Mouse (Mus musculus) limb, embryonic 11.5 days (tissue): Measurements from ENCODE around the gene Pml. TPM values are rescaled to one million over a fixed set of nuclear protein-coding genes. Genes with fewer than 3 reads are reported as not detected.

ENCODE experiments used
- ATAC-seq: fragments of 200-750 bp; cut with Nextera tagmentation; 2 replicates; pipeline ENCODE4 v1.8.0; 2017; ENCODE audit warnings: low read depth; ENCODE audit not compliant: insufficient number of reproducible peaks, low FRiP score, low TSS enrichment
- DNase-seq: peaks from one replicate; pipeline ENCODE4 v3.0.0-alpha.2; 2015; ENCODE audit warnings: low spot score
- H3K27ac ChIP-seq: fragments of 300-500 bp; sonication (generic); replicated peaks from 2 replicates; pipeline ENCODE4 v1.5.1; 2014; ENCODE audit warnings: low read depth, mild to moderate bottlenecking, low read length
- H3K27me3 ChIP-seq: fragments of 300-500 bp; sonication (generic); 2 replicates; pipeline ENCODE4 v1.6.1; 2014; ENCODE audit warnings: mild to moderate bottlenecking, low read length, mixed read lengths; ENCODE audit not compliant: control insufficient read depth, insufficient read depth
- H3K36me3 ChIP-seq: fragments of 300-500 bp; sonication (generic); 2 replicates; pipeline ENCODE4 v1.6.1; 2014; ENCODE audit warnings: mild to moderate bottlenecking, low read length, moderate library complexity, mixed read lengths; ENCODE audit not compliant: control insufficient read depth, insufficient read depth
- H3K4me1 ChIP-seq: fragments of 300-500 bp; sonication (generic); 2 replicates; pipeline ENCODE4 v1.6.1; 2014; ENCODE audit warnings: low read length, mixed read lengths; ENCODE audit not compliant: control insufficient read depth, insufficient read depth
- H3K4me2 ChIP-seq: fragments of 300-500 bp; sonication (generic); 2 replicates; pipeline ENCODE4 v1.6.1; 2014; ENCODE audit warnings: low read depth, mild to moderate bottlenecking, moderate library complexity; ENCODE audit not compliant: severe bottlenecking
- H3K4me3 ChIP-seq: fragments of 300-500 bp; sonication (generic); 2 replicates; pipeline ENCODE4 v1.5.1; 2014; ENCODE audit warnings: low read depth, low read length
- H3K9ac ChIP-seq: fragments of 300-500 bp; sonication (generic); 2 replicates; pipeline ENCODE4 v1.6.1; 2014; ENCODE audit warnings: mild to moderate bottlenecking, low read length
- H3K9me3 ChIP-seq: fragments of 300-500 bp; sonication (generic); 2 replicates; pipeline ENCODE4 v1.6.1; 2016; ENCODE audit warnings: low read length; ENCODE audit not compliant: control insufficient read depth
- WGBS: fragments of 180-500 bp; shearing (Covaris S2); extraction: QIAGEN DNeasy Blood & Tissue Kit; methylation state at CpG from one replicate; pipeline ENCODE4 v1.1.7; 2014; 5-methylcytosine and 5-hydroxymethylcytosine counted together
- polyA plus RNA-seq: library from polyadenylated mRNA; unstranded; fragments of >200 nt; fragmentation: Nextera tagmentation; extraction: Ambion mirVana; gene quantifications from 2 replicates; pipeline ENCODE4 v1.2.1, GENCODE M21; 2014

Pml gene
- polyA plus RNA-seq, 1 experiment from 2014 or later, result 18.7 TPM

DNA sequence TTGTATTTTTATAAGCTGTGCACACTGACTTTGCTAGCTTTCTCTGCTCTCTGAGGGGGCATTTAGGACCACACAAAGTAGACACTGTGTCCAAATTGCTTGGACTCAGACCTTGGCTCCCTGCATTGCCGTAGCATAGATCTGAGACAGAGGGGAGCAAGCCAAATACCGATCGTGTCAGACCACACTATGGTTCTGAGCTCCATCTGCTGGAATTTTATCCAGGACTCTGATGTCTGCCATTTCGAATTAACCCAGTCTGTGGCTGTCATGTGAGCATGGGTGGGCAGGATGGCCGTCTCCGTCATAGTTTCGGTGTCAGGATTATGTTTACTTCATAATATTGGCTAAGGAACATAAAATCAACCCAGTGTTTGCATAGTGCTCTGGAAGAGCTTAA is 33.8 kb upstream of the Pml start:
- Histone ChIP-seq H3K4me2 (no peak overlapping the region), H3K4me3 (no peak overlapping the region), H3K27me3 (no peaks in the 10 kb centered on the region), H3K9me3 (no peaks in the 10 kb centered on the region), H3K9ac (no peak overlapping the region), H3K36me3 (no peaks in the 10 kb centered on the region), H3K4me1 (no peaks in the 10 kb centered on the region), H3K27ac (no peak overlapping the region)
- DNase-seq, result no peak
- no peak for ATAC-seq
- WGBS, result 75% methylated on average over 7 of the region's 7 CpGs

DNA sequence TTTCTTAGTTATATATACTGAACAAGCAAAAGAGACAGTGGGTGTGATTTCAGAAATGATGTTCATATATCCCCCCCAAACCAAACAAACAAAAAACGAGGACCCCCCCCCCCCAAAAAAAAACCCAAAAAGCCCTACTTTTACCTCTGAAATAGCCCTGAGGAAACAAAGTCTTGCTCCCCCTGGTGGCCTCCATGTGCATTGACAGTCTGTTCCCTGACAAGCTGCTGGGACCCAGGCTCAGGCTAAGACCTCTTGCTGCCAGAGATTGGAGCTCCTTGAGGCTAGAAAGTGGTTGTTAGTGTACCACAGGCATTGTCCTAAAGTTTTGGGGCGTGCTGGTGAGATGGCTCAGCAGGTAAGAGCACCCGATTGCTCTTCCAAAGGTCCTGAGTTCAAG is 32.0 kb upstream of the Pml start:
- WGBS, result 55% methylated on average over 3 of the region's 3 CpGs
- DNase-seq, result peak; percentile 58

DNA sequence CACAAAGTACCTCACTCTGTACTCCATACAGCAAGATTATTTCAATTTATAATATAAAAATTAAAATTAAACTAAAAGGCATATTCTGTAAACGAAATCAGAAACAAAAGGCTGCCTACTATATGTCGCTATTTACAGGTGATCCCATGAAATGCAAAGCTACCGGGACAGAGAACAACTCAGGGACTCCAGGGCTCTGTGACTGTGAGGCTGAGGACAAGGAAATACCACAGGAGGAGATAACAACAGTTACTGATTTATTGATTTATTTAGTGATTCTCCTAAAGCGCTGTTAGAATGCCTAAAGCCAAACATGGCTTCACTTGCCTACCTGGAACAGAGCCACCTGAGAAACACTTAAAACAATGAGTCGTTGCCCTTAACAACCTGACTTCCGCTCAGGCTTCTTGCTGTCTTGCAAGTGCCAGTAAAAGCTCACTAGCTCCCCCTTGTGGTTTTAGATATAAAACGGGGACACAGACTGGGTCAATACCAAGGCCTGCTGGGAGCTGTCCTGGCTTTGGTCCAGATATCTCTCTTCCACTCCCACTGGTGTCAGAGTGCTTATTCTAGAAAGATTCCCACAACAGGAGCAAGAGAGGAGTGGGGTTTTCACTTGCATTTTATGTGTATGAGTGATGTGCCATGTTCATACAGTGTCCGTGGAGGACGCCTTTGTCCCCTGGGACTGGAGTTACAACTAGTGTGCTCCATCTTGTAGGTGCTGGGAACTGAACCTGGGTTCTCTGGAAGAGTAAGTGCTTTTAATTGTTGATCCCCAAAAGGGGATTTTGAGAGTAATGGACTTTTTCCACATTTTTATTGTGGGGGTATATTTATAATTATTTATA is 30.9 kb upstream of the Pml start:
- no peak overlapping the region for H3K9ac ChIP-seq
- H3K4me2 ChIP-seq, result no peak overlapping the region
- H3K9me3 ChIP-seq, result no peaks in the 10 kb centered on the region
- H3K27me3 ChIP-seq, result no peaks in the 10 kb centered on the region
- no peak overlapping the region for H3K4me3 ChIP-seq
- WGBS, result 40% methylated on average over 9 of the region's 9 CpGs
- H3K4me1 ChIP-seq, result peaks cover under 1% of the 10 kb centered on the region; the same call in 1 of the 2 replicates
- no peaks in the 10 kb centered on the region for H3K36me3 ChIP-seq
- peak; percentile 75 for DNase-seq
- no peak for ATAC-seq
- H3K27ac ChIP-seq, result no peak overlapping the region

More for the DNA sequence above, 32.0 kb upstream of the Pml start:
- Histone ChIP-seq H3K9ac (no peak overlapping the region), H3K36me3 (no peaks in the 10 kb centered on the region), H3K9me3 (no peaks in the 10 kb centered on the region), H3K4me3 (no peak overlapping the region), H3K27ac (no peak overlapping the region), H3K4me2 (no peak overlapping the region), H3K27me3 (no peaks in the 10 kb centered on the region), H3K4me1 (no peaks in the 10 kb centered on the region)
- ATAC-seq, result no peak

DNA sequence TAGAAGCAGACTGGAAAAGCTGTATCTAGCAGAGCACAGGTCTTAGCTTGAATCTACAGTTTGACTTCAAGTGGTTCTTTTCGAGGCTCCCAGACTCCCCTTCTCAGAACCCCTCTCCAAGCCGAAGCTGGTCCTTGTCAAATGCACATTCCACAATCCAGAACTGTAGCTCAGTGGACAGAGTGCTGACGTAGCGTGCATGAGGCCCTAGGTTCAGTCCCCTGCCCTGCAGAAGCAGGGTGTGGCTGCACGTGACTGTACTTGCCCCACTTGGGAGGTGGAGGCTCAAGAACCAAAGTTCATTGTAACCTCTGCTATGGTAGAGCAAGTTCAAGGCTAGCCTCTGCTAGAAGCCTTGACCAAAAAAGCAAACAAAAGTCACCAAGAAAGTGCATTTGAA is 30.2 kb upstream of the Pml start:
- ATAC-seq, result no peak
- Histone ChIP-seq H3K27me3 (no peaks in the 10 kb centered on the region), H3K9ac (no peak overlapping the region), H3K36me3 (no peaks in the 10 kb centered on the region), H3K4me2 (no peak overlapping the region), H3K27ac (no peak overlapping the region), H3K4me1 (peaks cover 7% of the 10 kb centered on the region; the same call in 1 of the 2 replicates), H3K4me3 (no peak overlapping the region), H3K9me3 (no peaks in the 10 kb centered on the region)
- 75% methylated on average over 5 of the region's 5 CpGs for WGBS
- DNase-seq, result no peak

DNA sequence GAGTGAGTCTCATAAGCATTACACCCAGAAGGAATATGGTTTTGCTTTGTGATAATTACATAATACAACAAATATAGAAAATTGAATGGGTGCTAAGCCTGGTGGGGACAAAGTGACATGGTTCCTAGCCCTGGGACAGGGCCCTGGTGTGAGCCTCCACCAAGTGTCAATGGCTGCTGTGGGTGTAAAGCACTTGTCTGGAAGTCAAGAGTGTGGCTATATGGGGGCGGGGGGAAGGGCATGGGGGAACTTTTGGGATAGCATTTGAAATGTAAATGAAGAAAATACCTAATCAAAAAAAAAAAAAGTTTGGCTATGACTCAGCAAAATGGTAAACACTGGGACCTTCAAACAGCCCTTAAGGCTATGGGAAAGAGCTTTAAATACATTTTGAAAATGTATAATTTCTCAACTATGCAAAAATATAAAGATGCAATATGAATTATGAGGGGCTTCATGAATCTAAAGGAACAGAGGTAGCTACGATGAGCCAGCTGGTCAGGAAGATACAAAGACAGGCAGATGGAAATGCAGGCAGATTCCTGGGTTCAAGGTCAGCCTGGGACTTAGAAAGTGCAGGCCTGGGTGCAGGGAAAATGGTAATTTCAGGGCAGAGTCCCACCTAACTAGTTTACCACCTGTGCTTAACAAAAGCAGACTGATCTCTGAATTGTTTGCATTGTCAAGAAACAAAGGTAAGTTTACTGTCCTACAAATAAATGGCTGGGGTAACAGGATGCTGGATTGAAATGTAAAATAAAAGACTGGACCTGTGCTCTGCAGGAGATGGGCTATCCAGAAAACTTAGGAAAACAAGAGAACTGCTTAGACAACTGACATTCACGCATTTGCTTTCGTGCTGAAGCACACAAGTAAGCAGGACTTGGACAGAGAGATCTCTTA is 29.5 kb upstream of the Pml start:
- Histone ChIP-seq H3K4me3 (no peak overlapping the region), H3K4me1 (peaks cover 9% of the 10 kb centered on the region; the same call in 1 of the 2 replicates), H3K9me3 (no peaks in the 10 kb centered on the region), H3K9ac (no peak overlapping the region), H3K27ac (no peak overlapping the region), H3K36me3 (no peaks in the 10 kb centered on the region), H3K4me2 (no peak overlapping the region), H3K27me3 (no peaks in the 10 kb centered on the region)
- 57% methylated on average over 4 of the region's 4 CpGs for WGBS
- DNase-seq (no peak), ATAC-seq (no peak)

DNA sequence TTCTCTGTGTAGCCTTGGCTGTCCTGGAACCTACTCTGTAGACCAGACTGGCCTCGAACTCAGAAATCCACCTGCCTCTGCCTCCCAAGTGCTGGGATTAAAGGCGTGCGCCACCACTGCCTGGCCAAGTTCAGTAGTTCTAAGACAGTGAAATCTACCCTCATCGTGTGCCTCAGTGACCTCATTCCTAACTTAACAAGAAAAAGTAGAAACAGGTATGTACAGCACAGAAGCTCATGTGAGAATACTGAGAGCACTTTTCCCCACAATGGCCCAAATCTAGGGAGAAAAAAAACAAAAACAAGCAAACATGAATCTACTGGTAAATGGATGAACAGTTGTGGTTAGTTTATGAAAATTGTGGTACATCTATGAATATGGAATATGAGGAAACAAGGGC is 28.7 kb upstream of the Pml start:
- no peak for DNase-seq

DNA sequence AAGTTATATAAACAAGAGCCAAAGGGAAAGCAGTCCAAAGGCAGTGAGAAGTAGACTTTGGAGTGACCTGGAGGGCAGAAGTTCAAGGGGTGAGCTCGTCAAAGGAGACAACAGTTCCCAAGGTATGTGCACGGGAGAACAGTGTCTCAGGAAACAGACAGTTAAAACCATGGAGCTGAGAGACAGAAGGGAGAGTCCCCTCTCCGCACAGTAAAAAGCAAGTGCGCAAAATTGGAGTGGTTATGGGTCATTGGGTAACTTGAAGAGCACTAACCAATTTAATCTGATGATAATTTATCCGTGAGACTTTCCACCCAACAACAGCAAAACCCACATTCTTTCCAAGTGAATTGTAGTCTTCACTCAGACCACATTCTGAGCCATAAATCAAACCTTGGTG is 26.8 kb upstream of the Pml start:
- Histone ChIP-seq H3K27ac (no peak overlapping the region), H3K4me2 (no peak overlapping the region), H3K36me3 (no peaks in the 10 kb centered on the region), H3K27me3 (no peaks in the 10 kb centered on the region), H3K4me1 (peaks cover 9% of the 10 kb centered on the region; the same call in 1 of the 2 replicates), H3K4me3 (no peak overlapping the region), H3K9ac (no peak overlapping the region), H3K9me3 (no peaks in the 10 kb centered on the region)
- ATAC-seq (no peak), DNase-seq (no peak)
- 61% methylated on average over 5 of the region's 5 CpGs for WGBS

More for the DNA sequence above, 28.7 kb upstream of the Pml start:
- Histone ChIP-seq H3K27me3 (no peaks in the 10 kb centered on the region), H3K9ac (no peak overlapping the region), H3K27ac (no peak overlapping the region), H3K36me3 (no peaks in the 10 kb centered on the region), H3K4me3 (no peak overlapping the region), H3K4me2 (no peak overlapping the region), H3K9me3 (no peaks in the 10 kb centered on the region), H3K4me1 (peaks cover 9% of the 10 kb centered on the region; the same call in 1 of the 2 replicates)
- WGBS, result 91% methylated on average over 4 of the region's 4 CpGs
- no peak for ATAC-seq

DNA sequence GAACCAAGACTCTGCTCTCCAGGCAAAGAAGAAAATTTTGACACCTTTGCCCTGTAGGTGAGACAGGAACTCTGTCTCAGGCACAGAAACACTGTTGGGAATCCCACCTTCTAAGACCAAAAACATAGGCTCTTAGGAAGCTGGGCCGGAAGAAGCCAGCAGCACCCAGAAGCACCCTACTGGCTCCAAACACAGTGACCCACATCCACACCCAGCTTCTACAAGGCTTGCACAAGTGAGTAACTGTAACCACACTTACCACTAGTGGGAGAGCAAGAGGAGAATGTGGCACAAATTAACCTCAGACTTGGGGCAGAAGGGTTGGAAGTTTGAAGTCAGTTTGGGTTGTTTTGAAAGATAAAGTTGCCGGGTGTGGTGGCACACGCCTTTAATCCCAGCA is 26.2 kb upstream of the Pml start:
- no peaks in the 10 kb centered on the region for H3K9me3 ChIP-seq
- peak overlapping the region; percentile 32; the same call in 1 of the 2 replicates for H3K27ac ChIP-seq
- no peak overlapping the region for H3K4me3 ChIP-seq
- no peak for DNase-seq
- H3K36me3 ChIP-seq, result no peaks in the 10 kb centered on the region
- peaks cover 9% of the 10 kb centered on the region; the same call in 1 of the 2 replicates for H3K4me1 ChIP-seq
- H3K27me3 ChIP-seq, result no peaks in the 10 kb centered on the region
- H3K4me2 ChIP-seq, result no peak overlapping the region
- no peak overlapping the region for H3K9ac ChIP-seq
- ATAC-seq, result no peak
- WGBS, result 74% methylated on average over 3 of the region's 3 CpGs
